Mouse (Mus musculus) stomach, embryonic 14.5 days (tissue): ENCODE measurements around the gene Fut2. TPM values are rescaled to one million over a fixed set of nuclear protein-coding genes. Genes with fewer than 3 reads are reported as not detected.

Experiments used
- polyA plus RNA-seq: library from polyadenylated mRNA; unstranded; fragments of >200 nt; fragmentation: Nextera tagmentation; extraction: Ambion mirVana; gene quantifications from 2 replicates; pipeline ENCODE4 v1.2.1, GENCODE M21; 2014

Gene Fut2
- polyA plus RNA-seq, 1 experiment from 2014 or later = 6.1 TPM

Other genes starting within 250 kb of the Fut2 start
- 0.52 TPM in 1 of 2 replicates, not detected in the other for gene Lhb, start 245.6 kb downstream of the Fut2 start, polyA plus RNA-seq
- gene Gys1, start 231.6 kb downstream of the Fut2 start, polyA plus RNA-seq = 32.7 and 35.3 TPM in 2 replicates
- 132 and 135 TPM in 2 replicates for gene Ruvbl2, start 228.3 kb downstream of the Fut2 start, polyA plus RNA-seq
- gene Ftl1, start 206.5 kb downstream of the Fut2 start, polyA plus RNA-seq = 4,275 and 4,681 TPM in 2 replicates
- gene Bax, start 199.5 kb downstream of the Fut2 start, polyA plus RNA-seq = 67.1 and 83.9 TPM in 2 replicates
- 1.7 and 2.9 TPM in 2 replicates for gene Tulp2, start 184.5 kb downstream of the Fut2 start, polyA plus RNA-seq
- gene Gm45808, start 179.6 kb downstream of the Fut2 start, polyA plus RNA-seq = not detected in 2 replicates
- 2.7 and 3.4 TPM in 2 replicates for gene Dhdh, start 177.6 kb downstream of the Fut2 start, polyA plus RNA-seq
- 199 TPM in 2 replicates for gene Nucb1, start 156.0 kb downstream of the Fut2 start, polyA plus RNA-seq
- gene Ppp1r15a, start 140.1 kb downstream of the Fut2 start, polyA plus RNA-seq = 12.7 and 18.3 TPM in 2 replicates
- gene Plekha4, start 140.1 kb downstream of the Fut2 start, polyA plus RNA-seq = 1.5 and 2.6 TPM in 2 replicates
- gene Hsd17b14, start 111.5 kb downstream of the Fut2 start, polyA plus RNA-seq = 1.8 and 1.9 TPM in 2 replicates
- gene Bcat2, start 96.2 kb downstream of the Fut2 start, polyA plus RNA-seq = 61.6 and 63.4 TPM in 2 replicates
- gene Fgf21, start 50.9 kb downstream of the Fut2 start, polyA plus RNA-seq = 0.36 and 0.55 TPM in 2 replicates
- 0.63 and 0.78 TPM in 2 replicates for gene Fut1, start 49.1 kb downstream of the Fut2 start, polyA plus RNA-seq
- gene Izumo1, start 44.6 kb downstream of the Fut2 start, polyA plus RNA-seq = 0.23 and 0.62 TPM in 2 replicates
- gene Rasip1, start 38.9 kb downstream of the Fut2 start, polyA plus RNA-seq = 6.2 and 7.8 TPM in 2 replicates
- gene Mamstr, start 26.4 kb downstream of the Fut2 start, polyA plus RNA-seq = 7.2 TPM in 2 replicates
- 0.67 and 1.0 TPM in 2 replicates for gene Ntn5, start 17.6 kb upstream of the Fut2 start, polyA plus RNA-seq
- gene Sec1, start 28.0 kb upstream of the Fut2 start, polyA plus RNA-seq = 4.8 and 5.7 TPM in 2 replicates
- gene Car11, start 33.4 kb upstream of the Fut2 start, polyA plus RNA-seq = 10.4 and 11.4 TPM in 2 replicates
- 6.4 and 6.7 TPM in 2 replicates for gene Dbp, start 38.7 kb upstream of the Fut2 start, polyA plus RNA-seq
- 1,227 and 1,272 TPM in 2 replicates for gene Rpl18, start 49.1 kb upstream of the Fut2 start, polyA plus RNA-seq
- gene Sphk2, start 51.6 kb upstream of the Fut2 start, polyA plus RNA-seq = 24.4 TPM in 2 replicates
- gene Fam83e, start 54.8 kb upstream of the Fut2 start, polyA plus RNA-seq = 3.1 and 4.1 TPM in 2 replicates
- gene Spaca4, start 59.4 kb upstream of the Fut2 start, polyA plus RNA-seq = 0.38 TPM in 1 of 2 replicates, not detected in the other
- 2.5 and 3.3 TPM in 2 replicates for gene Lmtk3, start 117.3 kb upstream of the Fut2 start, polyA plus RNA-seq
- gene Sult2b1, start 118.3 kb upstream of the Fut2 start, polyA plus RNA-seq = 2.8 and 3.6 TPM in 2 replicates
- 89.3 and 92.6 TPM in 2 replicates for gene Cyth2, start 148.2 kb upstream of the Fut2 start, polyA plus RNA-seq
- gene Kcnj14, start 158.4 kb upstream of the Fut2 start, polyA plus RNA-seq = 1.3 and 1.4 TPM in 2 replicates
- gene Grwd1, start 164.6 kb upstream of the Fut2 start, polyA plus RNA-seq = 62.7 and 69.6 TPM in 2 replicates
- 150 and 157 TPM in 2 replicates for gene Kdelr1, start 206.4 kb upstream of the Fut2 start, polyA plus RNA-seq
- gene Grin2d, start 212.0 kb upstream of the Fut2 start, polyA plus RNA-seq = 0.29 and 0.48 TPM in 2 replicates
- 0.45 and 0.65 TPM in 2 replicates for gene Syngr4, start 230.3 kb upstream of the Fut2 start, polyA plus RNA-seq
- gene Tmem143, start 230.5 kb upstream of the Fut2 start, polyA plus RNA-seq = 4.7 and 5.4 TPM in 2 replicates